Mouse (Mus musculus) cerebellum, adult (tissue): Measurements from ENCODE around the gene Fbxo6.
"Not testable (repeated sequence)": the region's sequence is repeated elsewhere in the genome, so short reads cannot be mapped to it uniquely, and the experiment has no call there.

Source experiments
- ATAC-seq: cut with Nextera tagmentation; 2 replicates; pipeline ENCODE4 v1.9.2; 2017; ENCODE audit warnings: mild to moderate bottlenecking, moderate library complexity, mixed read lengths; ENCODE audit not compliant: insufficient number of reproducible peaks, low FRiP score, low TSS enrichment

The Fbxo6 gene

DNA sequence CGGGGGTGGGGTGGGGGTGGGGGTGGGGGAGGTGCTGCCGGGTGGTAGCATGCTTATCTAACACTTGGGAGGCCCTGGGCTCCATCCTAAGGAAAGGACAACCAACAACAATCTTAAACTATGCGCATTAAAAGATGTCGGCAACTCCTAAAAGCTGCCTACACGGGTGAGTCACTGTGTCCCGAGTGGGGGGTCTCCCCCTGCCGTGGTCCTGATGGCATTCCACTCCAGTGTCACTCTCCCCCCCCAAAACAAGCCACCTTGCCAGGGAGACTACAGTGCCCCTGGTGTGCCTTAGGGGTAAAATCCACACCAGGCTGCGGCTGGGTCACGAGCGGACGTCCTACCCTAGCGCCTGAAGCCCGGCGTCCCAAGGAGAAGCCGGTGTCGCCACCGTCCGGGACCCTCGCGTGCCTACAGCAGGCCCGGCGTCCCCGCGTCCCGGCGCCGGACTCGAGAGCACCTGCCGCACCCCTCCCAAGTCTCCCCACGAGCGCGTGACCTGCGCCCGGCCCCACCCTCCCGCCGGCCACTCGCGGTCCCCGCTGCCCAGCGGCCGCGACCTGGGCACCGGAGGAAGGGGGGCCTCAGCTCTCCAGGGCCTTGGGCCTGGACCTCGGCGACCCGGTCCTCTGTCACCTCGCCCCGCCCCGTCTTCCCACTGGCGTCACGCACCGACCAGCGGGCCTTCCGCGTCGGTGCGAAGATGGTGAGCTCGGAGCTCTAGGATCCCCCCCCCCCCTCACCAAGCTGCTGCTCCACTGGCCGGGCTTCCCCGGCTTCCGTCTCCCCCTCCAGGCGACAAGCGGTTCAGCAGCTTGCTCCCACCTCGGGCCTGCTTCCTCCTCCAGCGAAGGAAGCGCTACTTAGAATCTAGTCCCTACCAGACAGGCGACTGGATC, at the start of gene Fbxo6:
Gene Fbxo6 (minus strand): TSS at position 874 of the 902 bp plus-strand sequence.
- ATAC-seq = peak; percentile 84

DNA sequence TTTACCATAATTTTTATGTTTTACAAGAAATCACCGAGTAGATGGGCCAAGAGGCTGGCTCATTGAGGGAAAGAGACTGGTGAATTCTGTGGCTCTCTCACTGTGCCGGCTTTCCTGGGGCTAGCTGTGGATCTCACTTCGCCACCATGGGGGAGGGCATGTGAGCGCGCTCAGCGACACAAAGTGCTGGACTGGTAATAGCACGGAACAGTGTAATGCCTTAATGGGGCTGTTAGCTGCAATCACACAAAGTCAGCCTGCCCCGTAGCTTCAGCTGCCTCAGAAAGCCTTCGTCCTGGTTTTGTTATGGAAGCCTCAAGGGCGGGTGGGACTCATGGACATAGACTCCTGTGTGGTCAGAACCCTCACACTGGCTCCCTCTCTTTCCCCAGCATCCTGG, 46.8 kb upstream of the Fbxo6 start:
- no peak for ATAC-seq

GRCm38 (mm10) chr4:148194400-148194799, 42.5 kb upstream of the Fbxo6 start:
- no peak for ATAC-seq

GRCm38 (mm10) chr4:148192707-148193245, 40.8 kb upstream of the Fbxo6 start:
- ATAC-seq = no peak

DNA sequence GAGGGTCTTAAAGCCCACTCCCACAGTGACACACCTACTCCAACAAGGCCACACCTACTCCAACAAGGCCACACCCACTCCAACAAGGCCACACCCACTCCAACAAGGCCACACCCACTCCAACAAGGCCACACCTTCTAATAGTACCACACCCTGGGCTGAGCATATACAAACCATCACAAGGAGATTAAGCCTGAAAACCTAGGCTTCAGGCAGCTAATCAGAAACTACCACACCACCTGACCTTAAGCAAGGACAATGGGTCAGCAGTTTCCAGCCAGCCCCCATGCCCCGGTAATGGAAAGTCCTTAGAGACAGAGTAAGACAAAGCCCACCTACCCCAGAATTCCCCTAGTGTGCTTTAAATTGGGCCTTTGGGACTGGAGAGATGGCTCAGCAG, 36.8 kb upstream of the Fbxo6 start:
- ATAC-seq = not testable (repeated sequence)

DNA sequence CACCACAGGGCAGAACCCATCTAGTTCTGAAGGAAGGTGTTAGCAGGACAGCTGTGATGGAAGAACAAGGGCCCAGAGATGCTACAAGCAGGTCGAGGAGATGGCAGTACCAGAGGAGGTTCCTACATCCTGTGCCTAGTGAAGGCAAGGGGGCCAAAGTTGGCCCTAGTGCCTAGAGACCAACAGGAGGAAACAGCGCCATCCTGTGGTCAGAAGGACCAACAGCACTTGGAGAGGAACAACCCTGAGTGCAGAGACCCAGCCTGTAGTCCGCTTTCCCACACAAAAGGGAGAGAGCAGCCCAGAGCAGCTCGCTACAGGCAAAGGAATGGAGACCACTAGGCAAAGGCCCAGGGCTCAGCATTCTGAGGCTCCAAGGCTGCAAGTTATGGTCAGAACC, 33.9 kb upstream of the Fbxo6 start:
- ATAC-seq = no peak

DNA sequence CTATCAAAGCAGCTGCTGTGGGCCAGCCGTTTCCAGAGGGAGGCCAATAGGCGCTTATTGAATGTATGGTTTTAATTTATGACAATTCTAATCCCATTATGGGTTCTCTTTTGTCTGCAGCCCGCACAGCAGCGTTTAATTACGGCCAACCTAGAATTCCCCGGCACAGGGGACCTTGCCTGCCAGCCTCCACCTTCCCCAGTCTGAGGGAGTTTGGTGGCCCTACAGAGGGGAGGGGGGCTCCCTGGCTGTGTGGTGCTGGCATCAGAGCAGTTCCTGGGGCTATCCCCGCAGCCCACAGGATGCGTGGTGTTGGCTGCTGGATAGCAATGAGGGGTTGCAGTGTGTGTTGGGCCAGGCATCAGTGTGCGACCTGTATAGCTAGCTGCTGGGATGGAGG, 32.6 kb upstream of the Fbxo6 start:
- ATAC-seq = no peak

DNA sequence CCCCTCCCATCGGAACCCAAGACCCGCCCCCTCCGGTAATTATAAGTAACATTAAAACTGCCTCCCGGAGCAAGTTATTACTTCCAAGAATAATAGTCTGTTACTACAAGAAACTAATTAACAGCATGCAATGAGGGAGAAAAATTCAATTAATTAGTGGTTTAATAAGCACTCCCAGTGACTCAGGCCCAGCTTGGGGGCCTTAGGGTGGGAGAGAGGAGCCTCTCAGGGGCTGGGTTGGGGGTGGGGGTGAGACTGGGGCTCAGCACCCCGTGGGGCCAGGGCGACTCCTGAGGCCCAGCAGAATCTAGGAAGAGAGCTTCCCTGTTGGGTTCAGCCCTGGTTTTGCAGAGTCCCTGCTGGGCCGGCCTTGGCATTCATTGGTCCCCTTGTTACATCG, 30.4 kb upstream of the Fbxo6 start:
- no peak for ATAC-seq

- no peak for ATAC-seq
These were observed 29.5 kb upstream of the Fbxo6 start for GRCm38 (mm10) chr4:148181483-148181882.

DNA sequence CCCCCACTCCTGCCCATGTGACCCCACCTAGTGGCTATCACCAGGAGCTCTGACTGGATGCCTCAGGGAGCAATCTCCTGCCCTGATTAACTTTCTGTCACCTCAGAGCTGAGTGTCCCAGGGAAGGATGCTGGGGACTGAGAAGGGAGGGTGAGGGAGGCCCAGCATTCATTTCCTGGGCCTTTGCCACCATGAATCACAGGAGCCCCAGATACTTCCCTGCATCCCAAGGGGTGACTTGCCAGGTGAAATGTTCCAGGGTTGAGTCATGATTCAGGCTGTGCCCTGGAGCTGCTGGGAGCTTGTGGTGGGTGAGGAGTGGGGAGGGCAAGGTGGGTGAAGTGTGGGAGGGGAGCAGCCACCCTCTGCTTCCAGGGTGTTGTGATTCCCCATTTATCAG, 25.8 kb upstream of the Fbxo6 start:
- no peak for ATAC-seq

GRCm38 (mm10) chr4:148176603-148177002, 24.7 kb upstream of the Fbxo6 start:
- ATAC-seq = not testable (repeated sequence)

DNA sequence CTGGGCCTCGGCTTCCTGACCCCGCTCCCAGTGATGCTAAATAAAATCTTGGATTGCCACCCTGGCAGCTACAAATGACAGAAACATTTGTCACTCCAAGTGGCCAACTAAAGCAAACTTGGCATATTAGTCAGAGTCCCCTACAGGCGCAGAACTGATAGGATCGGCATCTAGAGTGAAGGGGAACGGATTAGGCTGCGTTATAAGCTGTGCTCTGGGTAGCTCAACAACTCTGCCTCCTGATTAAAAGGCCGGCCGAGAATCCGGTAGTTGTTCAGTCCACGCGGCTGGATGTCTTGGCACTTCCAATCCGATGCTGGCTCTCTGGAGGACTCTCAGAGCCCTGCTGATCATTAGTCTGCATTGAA, 22.5 kb upstream of the Fbxo6 start:
- ATAC-seq = no peak

DNA sequence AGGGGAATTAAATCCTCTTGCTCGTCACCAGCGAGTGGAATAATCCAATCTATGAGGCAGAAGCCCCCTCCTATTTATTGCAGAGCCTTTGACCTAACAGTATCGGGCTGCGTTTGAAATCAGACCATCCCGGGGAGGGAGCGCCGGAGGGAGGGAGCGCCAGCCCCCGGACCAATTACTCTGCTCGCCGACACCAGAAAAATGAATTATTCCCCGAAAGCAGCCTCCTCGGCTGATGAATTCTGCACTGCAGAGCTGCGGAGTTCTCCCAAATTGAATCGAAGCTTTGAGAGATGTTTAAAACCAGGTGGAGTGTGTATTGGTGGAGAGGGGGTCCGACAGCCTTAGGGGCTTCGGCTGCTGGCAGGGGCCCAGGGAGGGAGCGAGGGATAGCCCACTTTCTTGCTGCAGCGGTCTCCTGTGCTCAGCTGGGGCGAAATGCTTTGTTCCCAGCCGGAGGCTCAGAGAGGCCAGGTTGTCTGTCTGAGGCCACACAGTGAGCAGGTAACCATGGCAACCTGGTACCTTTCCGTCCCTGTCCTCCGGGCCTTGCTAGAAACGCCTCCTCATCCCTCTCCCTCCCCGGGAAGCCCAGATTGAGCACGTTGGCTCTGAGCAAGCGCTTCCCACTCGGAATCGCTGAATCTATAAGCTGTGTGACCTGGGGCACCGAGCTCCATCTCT, 22.0 kb upstream of the Fbxo6 start:
- peak; percentile 79; the same call in 1 of the 2 replicates for ATAC-seq

DNA sequence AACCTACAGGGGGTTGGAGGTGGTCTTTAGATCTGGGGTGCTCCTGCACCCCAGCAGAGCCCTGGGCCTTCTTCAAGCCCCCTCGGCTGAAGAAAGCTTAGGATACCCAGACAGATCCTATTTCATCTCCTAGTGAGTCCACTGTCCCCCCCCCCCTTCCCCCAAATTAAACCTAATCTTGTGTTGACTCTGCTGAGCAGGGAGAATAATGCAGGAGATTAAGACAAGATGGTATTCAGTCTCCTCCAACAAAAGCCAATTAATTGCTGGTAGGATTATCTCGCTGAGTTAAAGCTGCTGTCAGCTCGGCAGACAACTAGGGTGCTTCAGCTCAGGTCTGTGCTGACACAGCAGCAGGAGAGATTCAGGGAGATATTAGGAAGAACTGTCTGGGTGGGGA, 19.3 kb upstream of the Fbxo6 start:
- no peak for ATAC-seq

- no peak for ATAC-seq
These were observed 18.9 kb upstream of the Fbxo6 start for GRCm38 (mm10) chr4:148170842-148171241.

GRCm38 (mm10) chr4:148169586-148169985, 17.6 kb upstream of the Fbxo6 start:
- ATAC-seq = no peak

DNA sequence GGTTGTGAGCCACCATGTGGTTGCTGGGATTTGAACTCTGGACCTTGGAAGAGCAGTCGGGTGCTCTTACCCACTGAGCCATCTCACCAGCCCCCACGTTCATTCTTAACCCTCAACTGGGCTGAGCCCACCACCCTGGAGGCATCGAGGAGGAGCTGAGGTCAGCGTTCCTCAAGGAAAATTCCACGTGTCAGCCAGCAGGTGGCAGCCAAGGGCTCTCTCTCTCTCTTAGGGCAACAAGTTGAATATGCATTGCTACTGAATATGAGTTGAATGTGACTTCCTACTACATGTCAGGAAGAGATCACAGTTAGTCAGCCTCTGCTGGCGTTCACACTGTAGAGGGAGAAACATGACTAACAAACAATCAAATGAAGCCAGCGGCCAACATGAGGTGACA, 16.3 kb upstream of the Fbxo6 start:
- no peak for ATAC-seq

DNA sequence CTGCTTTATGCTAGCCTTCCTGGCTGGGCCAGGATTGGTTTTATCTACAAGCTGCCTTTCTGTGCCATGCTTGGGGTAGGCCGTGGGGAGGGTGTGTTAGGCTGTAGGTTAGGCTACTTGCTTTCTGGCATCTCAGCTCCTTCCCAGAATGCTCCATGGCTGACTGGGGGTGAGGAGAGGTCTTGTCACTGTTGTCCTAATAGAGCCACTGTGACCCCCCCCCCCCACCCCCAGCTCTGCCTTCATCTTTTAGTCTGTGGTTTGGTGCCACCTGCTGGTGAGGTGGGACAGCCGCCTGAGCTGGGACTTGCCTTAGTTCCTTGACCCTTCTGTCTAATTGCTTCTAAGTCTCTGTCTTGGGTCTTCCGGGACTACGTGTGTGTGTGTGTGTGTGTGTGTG, 15.0 kb upstream of the Fbxo6 start:
- ATAC-seq = no peak

- ATAC-seq = peak; percentile 31
These were observed 14.5 kb upstream of the Fbxo6 start for GRCm38 (mm10) chr4:148166431-148166830.

DNA sequence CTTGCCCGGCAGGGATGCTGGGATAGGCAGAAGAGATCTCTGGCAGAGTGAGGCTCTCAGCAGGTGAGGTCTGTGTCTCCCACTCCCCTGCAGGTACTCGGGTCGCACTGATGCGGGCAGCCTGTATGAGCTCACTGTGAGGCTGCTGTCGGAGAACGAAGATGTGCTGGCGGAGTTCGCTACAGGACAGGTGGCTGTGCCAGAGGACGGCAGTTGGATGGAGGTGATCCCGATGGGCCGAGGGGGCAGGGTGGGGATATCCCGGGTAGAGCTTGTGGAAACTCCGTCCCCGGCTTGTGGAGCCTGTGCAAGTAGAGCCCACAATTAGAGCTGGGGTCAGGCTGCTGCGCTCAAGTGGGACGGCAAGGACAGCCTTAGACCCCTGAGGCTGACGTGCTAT, 13.6 kb upstream of the Fbxo6 start:
- ATAC-seq = no peak

GRCm38 (mm10) chr4:148164461-148164860, 12.5 kb upstream of the Fbxo6 start:
- no peak for ATAC-seq
